ENCODE assay signal across 9 mouse cellular contexts in genomic region chr10:83062315-83062714, GRCm38 (mm10).
DNase-seq lines count a peak whose midpoint lies in the region; ATAC-seq lines count a peak whose summit lies in the region.
"Had no signal": no experiment of that assay in that cellular context is flagged by ENCODE, and none has a peak within 500 bp of the region (broad histone marks: within the 10 kb centered on the region; RNA-seq: fewer than 3 reads in every experiment).

No protein-coding gene starts in this region.

- WGBS in forebrain, embryonic 15.5 days, result 48% methylated on average over 9 of the region's 9 CpGs
- WGBS in forebrain, embryonic 12.5 days, result 81% methylated on average over 9 of the region's 9 CpGs
- 80% methylated on average over 9 of the region's 9 CpGs for WGBS in intestine, embryonic 15.5 days

- no peak overlapping the region for H3K4me3 ChIP-seq in forebrain, embryonic 15.5 days
- no peak overlapping the region for H3K4me3 ChIP-seq in forebrain, embryonic 12.5 days (replicated peaks)
- no peak overlapping the region for H3K4me3 ChIP-seq in intestine, embryonic 15.5 days (replicated peaks)

- no peaks in the 10 kb centered on the region for H3K27me3 ChIP-seq in forebrain, embryonic 15.5 days
- H3K27me3 ChIP-seq in forebrain, embryonic 12.5 days, result no peaks in the 10 kb centered on the region
- no peaks in the 10 kb centered on the region; the same call in 1 of the 2 replicates for H3K27me3 ChIP-seq in intestine, embryonic 15.5 days (replicated peaks)

- H3K36me3 ChIP-seq in forebrain, embryonic 15.5 days, result no peaks in the 10 kb centered on the region
- H3K36me3 ChIP-seq in forebrain, embryonic 12.5 days (replicated peaks), result no peaks in the 10 kb centered on the region
- no peaks in the 10 kb centered on the region for H3K36me3 ChIP-seq in intestine, embryonic 15.5 days

- no peak overlapping the region for H3K9ac ChIP-seq in forebrain, embryonic 15.5 days (replicated peaks)
- H3K9ac ChIP-seq in forebrain, embryonic 12.5 days, result no peak overlapping the region
- H3K9ac ChIP-seq in intestine, embryonic 15.5 days, result no peak overlapping the region

- H3K9me3 ChIP-seq in forebrain, embryonic 15.5 days, result no peaks in the 10 kb centered on the region
- no peaks in the 10 kb centered on the region for H3K9me3 ChIP-seq in forebrain, embryonic 12.5 days
- H3K9me3 ChIP-seq in intestine, embryonic 15.5 days, result no peaks in the 10 kb centered on the region

- no peak overlapping the region for H3K4me2 ChIP-seq in forebrain, embryonic 15.5 days (replicated peaks)
- no peak overlapping the region for H3K4me2 ChIP-seq in forebrain, embryonic 12.5 days
- H3K4me2 ChIP-seq in intestine, embryonic 15.5 days (replicated peaks), result no peak overlapping the region

- peak overlapping the region; percentile 35 for H3K27ac ChIP-seq in forebrain, embryonic 15.5 days (replicated peaks)
- no peak overlapping the region for H3K27ac ChIP-seq in forebrain, embryonic 12.5 days
- no peak overlapping the region for H3K27ac ChIP-seq in intestine, embryonic 15.5 days

- H3K4me1 ChIP-seq in forebrain, embryonic 15.5 days, result peaks cover 48% of the 10 kb centered on the region
- H3K4me1 ChIP-seq in forebrain, embryonic 12.5 days, result peaks cover 18% of the 10 kb centered on the region
- no peaks in the 10 kb centered on the region for H3K4me1 ChIP-seq in intestine, embryonic 15.5 days (replicated peaks)

- peak; percentile 36 for DNase-seq in ovary, postnatal 36 days (ENCODE audit: low spot score)
- no peak for DNase-seq in ovary, postnatal 14 days (ENCODE audit: low spot score)
- peak; percentile 78 to 85 for DNase-seq in kidney, postnatal 36 days
- DNase-seq in telencephalon, adult 2 months (ENCODE audit: low read depth, low spot score), result peak; percentile 62
- DNase-seq: adrenal gland, postnatal 25 days had no signal

- ATAC-seq in forebrain, embryonic 15.5 days (replicated peaks), result peak; percentile 62
- ATAC-seq in forebrain, embryonic 12.5 days (ENCODE audit: low FRiP score), result no peak
- no peak for ATAC-seq in intestine, embryonic 15.5 days
- no peak for ATAC-seq in erythroid progenitor cell, adult 5-6 weeks (replicated peaks; ENCODE audit: low FRiP score, poor library complexity, severe bottlenecking)
